Mouse (Mus musculus) embryonic facial prominence, embryonic 10.5 days (tissue): ENCODE measurements around the gene Gm5039. TPM values are rescaled to one million over a fixed set of nuclear protein-coding genes. Genes with fewer than 3 reads are reported as not detected.
"Not testable (repeated sequence)": the region's sequence is repeated elsewhere in the genome, so short reads cannot be mapped to it uniquely, and the experiment has no call there.

ENCODE experiments used
- DNase-seq: peaks from one replicate; pipeline ENCODE4 v3.0.0-alpha.2; 2017; ENCODE audit warnings: low spot score
- H3K27ac ChIP-seq: fragments of 300-500 bp; sonication (generic); replicated peaks from 2 replicates; pipeline ENCODE4 v1.5.1; 2016; ENCODE audit warnings: mild to moderate bottlenecking
- H3K27me3 ChIP-seq: fragments of 300-500 bp; sonication (generic); replicated peaks from 2 replicates; pipeline ENCODE4 v1.6.1; 2016; ENCODE audit warnings: low read depth, mild to moderate bottlenecking; ENCODE audit not compliant: poor library complexity, severe bottlenecking
- H3K36me3 ChIP-seq: fragments of 300-500 bp; sonication (generic); replicated peaks from 2 replicates; pipeline ENCODE4 v1.6.1; 2016; ENCODE audit warnings: mild to moderate bottlenecking, moderate library complexity
- H3K4me1 ChIP-seq: fragments of 300-500 bp; sonication (generic); 2 replicates; pipeline ENCODE4 v1.6.1; 2016
- H3K4me3 ChIP-seq: fragments of 300-500 bp; sonication (generic); 2 replicates; pipeline ENCODE4 v1.5.1; 2016; ENCODE audit warnings: mild to moderate bottlenecking, moderate library complexity
- H3K9me3 ChIP-seq: fragments of 300-500 bp; sonication (generic); 2 replicates; pipeline ENCODE4 v1.6.1; 2016; ENCODE audit warnings: mild to moderate bottlenecking
- WGBS: fragments of 180-500 bp; shearing (Covaris S2); methylation state at CpG from one replicate; pipeline ENCODE4 v1.1.7; 2016; 5-methylcytosine and 5-hydroxymethylcytosine counted together
- polyA plus RNA-seq: library from polyadenylated mRNA; unstranded; fragments of >200 nt; fragmentation: Nextera tagmentation; extraction: Ambion mirVana; gene quantifications from 2 replicates; pipeline ENCODE4 v1.2.1, GENCODE M21; 2016

Gm5039 gene
- not detected in 2 replicates for polyA plus RNA-seq

DNA sequence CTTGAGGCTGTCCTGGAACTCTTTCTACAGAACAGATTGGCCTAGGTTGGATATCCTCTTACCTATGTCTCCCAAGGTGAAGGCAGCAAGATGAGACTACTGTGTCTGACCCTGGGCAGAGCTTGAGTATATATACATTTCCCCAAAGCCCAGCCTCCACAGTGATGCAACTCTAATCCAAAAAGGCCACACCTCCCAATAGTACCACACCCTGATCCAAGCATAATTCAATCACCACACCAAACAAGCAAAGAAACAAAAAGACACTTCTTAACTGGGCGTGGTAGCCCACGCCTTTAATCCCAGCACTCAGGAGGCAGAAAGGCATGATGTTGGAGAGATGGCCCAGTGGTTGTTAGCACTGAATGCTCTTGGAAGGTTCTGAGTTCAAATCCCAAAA lies at the start of gene Gm5039:
TSS of gene Gm5039 (minus strand) at position 101 of the 400 bp plus-strand sequence.
- not testable (repeated sequence) for H3K4me3 ChIP-seq, H3K4me1 ChIP-seq, DNase-seq, H3K36me3 ChIP-seq, H3K9me3 ChIP-seq, H3K27me3 ChIP-seq, H3K27ac ChIP-seq
- WGBS, result 92% methylated on average over 2 of the region's 2 CpGs

DNA sequence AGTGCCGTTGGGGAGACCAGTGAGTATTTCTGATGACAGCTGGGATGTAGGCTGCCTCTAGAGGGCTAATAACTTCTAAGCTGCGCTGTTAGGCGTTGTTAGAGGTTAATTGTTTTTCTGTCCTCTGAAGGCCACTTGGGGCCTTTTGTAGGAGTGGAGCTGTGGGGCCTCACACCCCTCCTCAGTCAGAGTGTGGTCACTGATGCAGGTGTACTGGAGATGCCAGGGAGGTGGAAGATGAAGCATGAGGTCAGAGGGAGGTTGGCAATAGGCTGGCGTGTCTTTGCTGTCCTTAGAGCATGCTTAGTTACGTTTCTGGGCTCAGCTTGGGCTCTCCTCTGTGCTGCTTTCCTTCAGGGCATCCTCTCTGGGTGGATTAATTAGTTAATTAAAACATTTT lies 48.2 kb upstream of the Gm5039 start:
- Histone ChIP-seq H3K27ac (no peak overlapping the region), H3K27me3 (no peaks in the 10 kb centered on the region), H3K4me1 (no peaks in the 10 kb centered on the region), H3K4me3 (no peak overlapping the region), H3K36me3 (no peaks in the 10 kb centered on the region; the same call in 1 of the 2 replicates), H3K9me3 (no peaks in the 10 kb centered on the region)
- DNase-seq, result no peak
- WGBS, result 80% methylated on average over 5 of the region's 5 CpGs

DNA sequence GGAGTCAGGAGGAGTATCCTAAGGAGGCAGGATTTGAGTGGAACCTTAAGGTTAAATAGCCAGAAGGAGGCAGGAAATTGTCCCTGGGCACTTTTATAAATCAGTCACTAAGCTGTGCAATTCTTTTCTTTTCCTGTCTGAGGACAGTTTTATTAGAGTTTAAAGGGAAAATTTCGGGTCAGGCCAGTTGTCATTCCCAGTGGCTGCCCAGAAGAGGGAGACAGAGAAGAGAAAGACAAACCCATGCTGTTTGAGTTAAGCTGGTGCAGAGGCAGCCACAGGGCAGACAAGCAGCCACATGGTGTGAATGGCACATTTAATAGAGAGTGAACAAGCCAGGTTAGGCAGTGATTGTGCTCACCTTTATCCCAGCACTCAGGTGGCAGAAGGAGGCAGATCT lies 46.5 kb upstream of the Gm5039 start:
- not testable (repeated sequence) for H3K4me1 ChIP-seq, H3K27me3 ChIP-seq, H3K27ac ChIP-seq, DNase-seq, H3K36me3 ChIP-seq, H3K4me3 ChIP-seq, H3K9me3 ChIP-seq
- 8% methylated on average over 1 of the region's 1 CpGs for WGBS

DNA sequence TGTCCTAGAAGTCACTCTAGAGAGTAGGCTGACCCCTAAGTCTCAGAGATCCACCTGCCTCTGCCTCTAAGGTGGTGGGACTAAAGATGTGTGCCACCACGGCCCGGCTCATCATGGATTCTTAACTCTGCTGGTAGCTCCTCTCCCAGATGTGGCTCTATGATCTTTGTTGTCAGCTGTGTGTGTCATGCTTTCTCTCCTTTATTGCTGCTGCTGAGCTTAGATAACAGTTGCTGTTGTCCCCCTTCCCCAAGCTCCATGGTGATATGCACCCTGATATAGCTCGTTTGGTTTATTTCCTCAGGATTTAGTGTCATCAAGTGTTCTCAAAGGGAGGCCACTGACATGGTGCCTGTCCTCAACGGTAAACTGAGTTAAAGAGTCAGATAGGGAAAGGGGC lies 45.9 kb upstream of the Gm5039 start:
- DNase-seq, H3K4me3 ChIP-seq, H3K9me3 ChIP-seq, H3K36me3 ChIP-seq, H3K27me3 ChIP-seq, H3K4me1 ChIP-seq, H3K27ac ChIP-seq: not testable (repeated sequence)
- WGBS, result 87% methylated on average over 4 of the region's 4 CpGs

DNA sequence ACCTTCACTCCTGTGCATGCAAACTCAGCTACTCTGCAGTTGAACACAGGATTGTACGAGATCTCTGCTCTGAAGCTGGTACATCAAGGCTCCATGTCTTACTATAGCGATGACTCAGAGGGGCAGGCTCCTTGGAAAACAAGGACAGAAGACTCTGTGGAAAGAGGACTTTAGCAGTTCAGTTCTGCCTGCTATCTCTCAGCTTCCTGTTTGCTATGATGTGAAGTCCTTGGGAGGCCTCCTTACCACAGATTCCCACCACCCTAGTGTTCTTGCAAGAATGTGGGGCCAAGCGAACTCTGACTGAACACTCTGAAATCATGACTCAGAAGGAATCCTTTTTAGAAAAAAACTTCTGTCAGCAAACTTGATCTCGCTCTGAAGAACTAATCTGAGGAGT lies 44.8 kb upstream of the Gm5039 start:
- WGBS, result 88% methylated on average over 4 of the region's 4 CpGs
- Histone ChIP-seq H3K4me3 (no peak overlapping the region), H3K27ac (no peak overlapping the region), H3K9me3 (no peaks in the 10 kb centered on the region), H3K4me1 (no peaks in the 10 kb centered on the region), H3K36me3 (no peaks in the 10 kb centered on the region; the same call in 1 of the 2 replicates), H3K27me3 (no peaks in the 10 kb centered on the region)
- no peak for DNase-seq

DNA sequence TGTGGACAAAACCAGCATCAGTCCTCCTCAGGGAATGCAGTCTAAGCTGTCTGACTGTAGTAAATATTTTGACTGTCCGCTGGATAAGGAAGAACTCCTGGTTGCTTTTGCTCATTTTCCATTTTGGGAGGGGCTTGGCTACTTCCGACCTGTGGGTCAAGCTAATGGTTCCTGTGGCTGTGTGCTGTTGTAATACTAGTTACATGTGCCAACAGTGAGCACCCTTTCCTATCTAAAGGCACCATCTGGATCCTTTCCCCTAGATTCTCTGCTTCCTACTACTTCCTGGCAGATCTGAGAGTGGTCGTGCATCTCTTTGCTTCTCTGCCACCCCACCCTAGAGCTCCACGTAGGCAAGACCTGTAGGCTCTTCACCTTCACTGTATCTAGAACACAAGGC lies 43.8 kb upstream of the Gm5039 start:
- H3K4me3 ChIP-seq, result no peak overlapping the region
- no peaks in the 10 kb centered on the region for H3K9me3 ChIP-seq
- no peaks in the 10 kb centered on the region; the same call in 1 of the 2 replicates for H3K36me3 ChIP-seq
- no peaks in the 10 kb centered on the region for H3K4me1 ChIP-seq
- H3K27ac ChIP-seq, result no peak overlapping the region
- 83% methylated on average over 4 of the region's 4 CpGs for WGBS
- no peak for DNase-seq
- no peaks in the 10 kb centered on the region for H3K27me3 ChIP-seq

DNA sequence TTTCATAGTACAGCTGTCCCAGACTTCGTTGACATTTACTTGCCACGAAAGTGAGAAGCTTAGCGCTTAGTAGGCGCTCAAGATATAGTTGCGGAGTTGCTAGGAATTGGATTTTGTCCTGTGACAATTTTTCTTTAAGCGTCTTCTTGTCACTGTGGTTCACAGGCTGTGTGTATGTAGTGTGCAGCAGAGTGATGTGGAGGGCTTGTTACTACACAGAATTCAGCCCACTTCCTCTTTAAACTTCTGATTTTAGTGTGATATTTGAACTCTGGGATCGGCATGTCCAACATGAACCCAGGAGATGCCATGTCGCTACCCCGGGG lies 37.3 kb upstream of the Gm5039 start:
- Histone ChIP-seq H3K4me1 (peaks cover 6% of the 10 kb centered on the region; the same call in 1 of the 2 replicates), H3K27me3 (no peaks in the 10 kb centered on the region), H3K27ac (peak overlapping the region; percentile 88), H3K9me3 (no peaks in the 10 kb centered on the region), H3K36me3 (no peaks in the 10 kb centered on the region), H3K4me3 (peak overlapping the region; percentile 81)
- 54% methylated on average over 9 of the region's 9 CpGs for WGBS
- DNase-seq, result no peak

DNA sequence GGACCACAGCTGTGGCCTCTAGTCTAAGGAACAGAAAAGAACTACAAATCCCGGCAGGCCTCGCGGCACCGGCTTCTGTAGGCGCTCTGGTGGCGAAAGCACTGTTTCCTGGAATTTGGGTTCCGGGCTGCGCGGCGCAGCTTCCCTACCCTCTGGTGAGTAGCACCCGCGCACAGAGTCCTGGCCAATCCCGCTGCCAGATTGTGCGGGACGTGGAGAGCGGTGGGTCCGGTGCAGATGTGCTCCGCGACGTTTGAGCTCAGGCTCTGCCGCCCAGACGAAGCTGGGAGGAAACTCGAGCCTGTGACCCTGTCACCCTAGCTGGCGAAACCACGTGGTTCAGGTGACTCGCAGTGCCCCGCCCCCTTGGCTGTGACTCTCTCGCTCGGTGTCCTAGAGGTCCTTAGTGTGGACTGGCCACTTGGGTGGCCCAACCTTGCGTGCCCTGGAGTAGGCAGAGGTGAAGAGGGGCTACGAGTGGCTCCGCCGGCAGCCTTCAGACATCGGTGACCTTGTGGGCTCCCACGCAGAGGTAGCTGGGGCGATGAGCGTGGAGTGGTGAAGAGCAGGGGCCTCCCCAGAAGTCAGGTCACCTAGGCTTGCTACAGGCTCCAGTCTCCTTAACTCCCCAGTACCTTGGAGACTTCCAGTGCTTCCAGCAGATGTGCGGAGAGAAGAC lies 36.8 kb upstream of the Gm5039 start, which contains the start of gene Adck1:
TSS of gene Adck1 (plus strand) at position 114 of the 679 bp plus-strand sequence.
- peak; percentile 91 for DNase-seq
- Histone ChIP-seq H3K27me3 (no peaks in the 10 kb centered on the region), H3K27ac (peak within 1 kb of the TSS; percentile 88), H3K4me3 (peak within 1 kb of the TSS; percentile 81), H3K4me1 (peaks cover 6% of the 10 kb centered on the region; the same call in 1 of the 2 replicates), H3K36me3 (no peaks in the 10 kb centered on the region), H3K9me3 (no peaks in the 10 kb centered on the region)
- WGBS, result under 1% methylated on average over 38 of the region's 38 CpGs

DNA sequence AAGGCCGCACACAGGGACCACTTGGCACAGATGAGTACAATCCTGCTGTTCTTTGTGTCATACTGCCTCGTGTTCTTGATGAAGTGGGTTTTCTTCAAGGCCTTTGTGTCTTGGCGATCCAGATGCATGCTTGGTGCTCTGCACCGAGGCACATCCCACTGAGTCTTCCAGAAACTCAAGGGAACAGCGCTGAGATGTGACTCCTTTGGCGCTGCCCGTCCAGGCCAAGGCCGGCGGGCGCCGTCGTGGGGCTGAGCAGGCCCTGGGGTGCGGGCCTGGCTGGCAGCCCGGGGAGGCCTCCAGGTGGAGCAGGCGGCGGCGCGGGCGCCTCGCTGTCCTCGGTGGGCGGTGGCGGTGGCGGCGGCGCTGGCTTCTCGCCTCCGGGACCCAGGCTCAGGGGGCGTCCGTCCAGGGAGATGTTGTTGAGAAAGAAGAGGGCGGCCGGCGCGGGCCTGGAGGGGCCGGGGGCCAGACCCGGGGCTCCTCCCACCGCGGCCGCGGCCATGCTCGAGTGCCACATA lies 30.4 kb upstream of the Gm5039 start:
- peak; percentile 49 for DNase-seq
- H3K27ac ChIP-seq, result peak overlapping the region; percentile 76
- H3K4me3 ChIP-seq, result peak overlapping the region; percentile 55
- peaks cover 5% of the 10 kb centered on the region for H3K4me1 ChIP-seq
- H3K36me3 ChIP-seq, result no peaks in the 10 kb centered on the region
- H3K9me3 ChIP-seq, result no peaks in the 10 kb centered on the region
- 17% methylated on average over 41 of the region's 41 CpGs for WGBS
- 0 out of 2 replicates have a peak, but pooled peaks cover 9% of the 10 kb centered on the region for H3K27me3 ChIP-seq

DNA sequence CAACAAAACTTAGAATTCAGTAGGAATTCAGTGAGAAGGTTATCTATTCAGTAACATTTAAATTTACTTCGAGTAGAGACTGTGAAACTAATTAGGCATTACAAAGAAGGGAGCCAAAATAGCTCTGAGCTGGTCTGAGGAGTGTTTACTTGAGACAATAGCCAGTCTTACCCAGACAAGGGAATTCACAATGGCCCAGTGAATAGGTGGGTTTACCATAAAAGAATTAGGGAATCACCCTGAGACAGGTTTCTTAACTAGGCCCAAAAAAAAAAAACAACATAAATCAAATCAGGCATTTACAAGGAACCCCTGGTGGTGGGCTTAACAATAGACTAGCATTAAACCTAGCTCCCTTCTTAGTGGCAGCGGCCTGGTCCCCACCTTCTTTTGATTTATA lies 17.5 kb upstream of the Gm5039 start:
- not testable (repeated sequence) for H3K4me1 ChIP-seq, H3K9me3 ChIP-seq, H3K36me3 ChIP-seq, H3K4me3 ChIP-seq, DNase-seq, H3K27ac ChIP-seq, H3K27me3 ChIP-seq
- WGBS, result 45% methylated on average over 2 of the region's 2 CpGs

DNA sequence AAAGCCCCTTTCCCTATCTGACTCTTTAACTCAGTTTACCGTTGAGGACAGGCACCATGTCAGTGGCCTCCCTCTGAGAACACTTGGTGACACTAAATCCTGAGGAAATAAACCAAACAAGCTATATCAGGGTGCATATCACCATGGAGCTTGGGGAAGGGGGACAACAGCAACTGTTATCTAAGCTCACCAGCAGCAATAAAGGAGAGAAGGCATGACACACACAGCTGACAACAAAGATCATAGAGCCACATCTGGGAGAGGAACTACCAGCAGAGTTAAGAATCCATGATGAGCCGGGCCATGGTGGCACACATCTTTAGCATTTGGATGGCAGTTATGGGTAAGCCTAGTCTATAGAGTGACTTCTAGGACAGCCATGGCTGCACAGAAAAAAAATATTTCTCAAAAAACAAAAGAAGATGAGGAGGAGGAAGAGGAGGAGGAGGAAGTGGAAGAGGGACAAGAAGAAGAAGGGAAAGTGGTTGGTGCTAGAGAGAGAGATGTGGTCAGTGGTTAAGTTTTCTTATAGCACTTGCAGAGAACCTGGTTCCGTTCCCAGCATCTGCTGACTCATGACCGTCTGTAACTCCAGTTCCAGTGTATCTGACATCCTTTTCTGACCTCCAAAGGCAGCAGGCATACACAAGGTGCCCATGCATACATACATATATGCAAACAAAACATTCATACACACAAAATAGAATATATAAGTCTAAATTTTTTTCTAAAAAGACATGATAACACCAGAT lies 13.0 kb upstream of the Gm5039 start:
- 76% methylated on average over 4 of the region's 4 CpGs for WGBS
- not testable (repeated sequence) for H3K9me3 ChIP-seq, H3K36me3 ChIP-seq, H3K27ac ChIP-seq, DNase-seq, H3K4me1 ChIP-seq, H3K27me3 ChIP-seq, H3K4me3 ChIP-seq

DNA sequence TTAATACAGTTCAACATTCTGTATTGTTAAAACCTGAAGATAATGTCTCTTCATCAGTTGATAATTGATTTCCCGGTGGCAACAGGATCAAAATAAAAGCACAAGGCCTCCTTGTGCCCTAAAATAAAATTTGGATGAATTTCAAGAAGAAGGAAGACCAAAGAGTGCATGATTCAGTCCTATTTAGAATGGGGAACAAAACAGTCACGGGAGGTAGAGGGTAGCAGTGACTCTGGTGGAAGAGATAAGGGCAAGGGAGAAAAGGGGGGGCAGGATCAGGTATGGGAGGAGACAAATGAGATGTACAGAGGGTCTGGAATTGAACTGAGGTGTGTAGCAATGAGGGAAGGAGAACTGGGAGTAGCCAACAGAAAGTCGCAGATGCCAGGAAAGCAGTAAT lies 9.3 kb downstream of the Gm5039 start:
- Histone ChIP-seq H3K27me3 (no peaks in the 10 kb centered on the region), H3K4me3 (no peak overlapping the region), H3K36me3 (no peaks in the 10 kb centered on the region), H3K27ac (no peak overlapping the region), H3K4me1 (no peaks in the 10 kb centered on the region), H3K9me3 (0 out of 2 replicates have a peak, but pooled peaks cover 2% of the 10 kb centered on the region)
- no peak for DNase-seq
- WGBS, result 84% methylated on average over 3 of the region's 3 CpGs

DNA sequence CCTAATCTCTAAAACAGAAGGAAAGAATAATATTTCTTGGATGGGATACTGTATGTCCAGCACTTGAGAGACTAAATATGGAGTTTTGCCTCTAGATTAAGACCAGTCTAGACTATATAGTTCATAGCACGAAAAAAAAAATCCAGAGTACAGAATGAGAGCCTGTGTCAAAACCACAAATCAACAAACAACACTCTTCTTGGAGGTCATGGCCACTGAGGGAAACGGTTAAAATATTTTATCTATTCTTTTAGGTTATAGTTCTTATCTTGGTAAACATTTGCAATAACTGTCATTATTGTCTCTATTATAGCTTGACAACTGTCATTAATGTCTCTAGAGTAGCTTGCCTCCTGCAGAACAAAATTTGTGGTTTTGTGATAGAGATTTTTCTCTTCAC lies 26.7 kb downstream of the Gm5039 start:
- H3K4me3 ChIP-seq, DNase-seq, H3K9me3 ChIP-seq, H3K27ac ChIP-seq, H3K36me3 ChIP-seq, H3K4me1 ChIP-seq, H3K27me3 ChIP-seq: not testable (repeated sequence)
- WGBS, result 82% methylated on average over 2 of the region's 2 CpGs
